Mouse (Mus musculus) lung, embryonic 15.5 days (tissue): ENCODE data around the gene Vmn1r44. TPM values are rescaled to one million over a fixed set of nuclear protein-coding genes. Genes with fewer than 3 reads are reported as not detected.
"Not testable (repeated sequence)": the region's sequence is repeated elsewhere in the genome, so short reads cannot be mapped to it uniquely, and the experiment has no call there.

Experiments
- ATAC-seq: fragments of 200-750 bp; cut with Nextera tagmentation; 2 replicates; pipeline ENCODE4 v1.8.0; 2017; ENCODE audit warnings: moderate number of reproducible peaks, borderline replicate concordance; ENCODE audit not compliant: low FRiP score, low TSS enrichment; ENCODE audit errors: extremely low read depth
- H3K27ac ChIP-seq: fragments of 300-500 bp; sonication (generic); 2 replicates; pipeline ENCODE4 v1.5.1; 2015; ENCODE audit warnings: moderate library complexity, mild to moderate bottlenecking, inconsistent platforms
- H3K27me3 ChIP-seq: fragments of 300-500 bp; sonication (generic); 2 replicates; pipeline ENCODE4 v1.6.1; 2015; ENCODE audit warnings: inconsistent platforms
- H3K36me3 ChIP-seq: fragments of 300-500 bp; sonication (generic); 2 replicates; pipeline ENCODE4 v1.6.1; 2015; ENCODE audit warnings: inconsistent platforms
- H3K4me1 ChIP-seq: fragments of 300-500 bp; sonication (generic); 2 replicates; pipeline ENCODE4 v1.6.1; 2015; ENCODE audit warnings: inconsistent platforms
- H3K4me2 ChIP-seq: fragments of 300-500 bp; sonication (generic); 2 replicates; pipeline ENCODE4 v1.6.1; 2015; ENCODE audit warnings: inconsistent platforms, mild to moderate bottlenecking, moderate library complexity
- H3K4me3 ChIP-seq: fragments of 300-500 bp; sonication (generic); 2 replicates; pipeline ENCODE4 v1.5.1; 2015; ENCODE audit warnings: mild to moderate bottlenecking, inconsistent platforms
- H3K9ac ChIP-seq: fragments of 300-500 bp; sonication (generic); 2 replicates; pipeline ENCODE4 v1.6.1; 2015; ENCODE audit warnings: inconsistent platforms
- H3K9me3 ChIP-seq: fragments of 300-500 bp; sonication (generic); 2 replicates; pipeline ENCODE4 v1.6.1; 2016; ENCODE audit warnings: inconsistent platforms
- WGBS: fragments of 180-500 bp; shearing (Covaris S2); methylation state at CpG from one replicate; pipeline ENCODE4 v1.1.7; 2015; 5-methylcytosine and 5-hydroxymethylcytosine counted together
- polyA plus RNA-seq: library from polyadenylated mRNA; unstranded; fragments of >200 nt; fragmentation: Nextera tagmentation; extraction: Ambion mirVana; gene quantifications from 2 replicates; pipeline ENCODE4 v1.2.1, GENCODE M21; 2015

Vmn1r44 gene
- not detected in 2 replicates for polyA plus RNA-seq

- H3K9ac ChIP-seq = no peak within 1 kb of the TSS
- no peak for ATAC-seq
- H3K27ac ChIP-seq = no peak within 1 kb of the TSS
- H3K27me3 ChIP-seq = no peaks in the 10 kb centered on the region
- H3K4me3 ChIP-seq = no peak within 1 kb of the TSS
- no peaks in the 10 kb centered on the region for H3K36me3 ChIP-seq
- no peaks in the 10 kb centered on the region for H3K4me1 ChIP-seq
- no peak within 1 kb of the TSS for H3K4me2 ChIP-seq
- H3K9me3 ChIP-seq = no peaks in the 10 kb centered on the region
- WGBS = 83% methylated on average over 1 of the region's 1 CpGs
Measured at GRCm38 (mm10) chr6:89883360-89883759, at the start of gene Vmn1r44. Gene Vmn1r44 (plus strand): TSS chr6:89883660.

- Histone ChIP-seq H3K27ac (no peak overlapping the region), H3K4me3 (no peak overlapping the region), H3K9ac (no peak overlapping the region), H3K36me3 (no peaks in the 10 kb centered on the region), H3K4me2 (no peak overlapping the region), H3K9me3 (no peaks in the 10 kb centered on the region), H3K4me1 (no peaks in the 10 kb centered on the region), H3K27me3 (no peaks in the 10 kb centered on the region)
- no peak for ATAC-seq
- 73% methylated on average over 3 of the region's 3 CpGs for WGBS
Measured at GRCm38 (mm10) chr6:89857552-89857951, 25.9 kb upstream of the Vmn1r44 start.

DNA sequence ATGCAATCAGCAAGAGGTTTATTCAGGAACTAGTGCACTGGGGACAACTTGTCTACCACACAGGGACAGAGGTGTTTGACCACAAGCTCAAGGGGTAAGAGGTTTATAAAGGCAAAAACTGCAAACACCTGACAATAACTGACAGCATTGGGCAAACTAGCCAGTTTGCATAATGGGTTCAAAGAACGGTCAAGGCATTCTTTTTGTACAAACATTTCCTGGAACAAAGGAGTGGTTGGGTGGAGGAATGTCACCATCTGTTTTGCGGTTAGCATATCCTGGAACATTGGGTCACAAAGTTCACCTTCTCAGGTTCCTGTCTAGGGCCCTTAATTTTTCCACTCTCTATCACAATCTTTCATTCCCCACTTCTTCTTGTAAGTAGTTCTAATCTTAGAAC, 23.6 kb upstream of the Vmn1r44 start:
- Histone ChIP-seq H3K4me2 (no peak overlapping the region), H3K9me3 (no peaks in the 10 kb centered on the region), H3K9ac (no peak overlapping the region), H3K27me3 (no peaks in the 10 kb centered on the region), H3K4me1 (no peaks in the 10 kb centered on the region), H3K36me3 (no peaks in the 10 kb centered on the region), H3K27ac (no peak overlapping the region), H3K4me3 (no peak overlapping the region)
- ATAC-seq = no peak
- WGBS = 69% methylated on average over 2 of the region's 2 CpGs

DNA sequence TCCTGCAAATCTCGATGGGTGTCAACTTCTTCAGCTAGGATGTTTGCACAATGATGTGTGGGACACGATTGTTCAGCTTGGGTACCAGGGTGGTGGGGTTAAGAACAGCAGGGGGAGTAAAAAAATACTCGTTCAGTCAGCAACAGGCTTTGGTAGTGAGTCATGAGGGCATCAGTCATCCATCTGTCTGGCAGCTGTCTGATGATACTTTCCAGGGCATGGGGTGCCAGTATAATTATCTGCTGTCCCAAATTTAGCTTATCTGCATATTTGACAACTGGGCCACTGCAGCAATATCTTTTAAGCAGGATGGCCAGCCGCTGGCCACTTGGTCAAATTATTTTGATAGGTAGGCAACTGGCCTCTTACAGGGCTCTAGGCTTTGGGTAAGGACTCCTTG, 19.7 kb upstream of the Vmn1r44 start:
- no peaks in the 10 kb centered on the region for H3K4me1 ChIP-seq
- peaks cover 6% of the 10 kb centered on the region; the same call in 1 of the 2 replicates for H3K9me3 ChIP-seq
- H3K27ac ChIP-seq = no peak overlapping the region
- H3K36me3 ChIP-seq = no peaks in the 10 kb centered on the region
- 64% methylated on average over 4 of the region's 4 CpGs for WGBS
- H3K9ac ChIP-seq = no peak overlapping the region
- ATAC-seq = no peak
- H3K4me3 ChIP-seq = no peak overlapping the region
- no peaks in the 10 kb centered on the region for H3K27me3 ChIP-seq
- no peak overlapping the region for H3K4me2 ChIP-seq

DNA sequence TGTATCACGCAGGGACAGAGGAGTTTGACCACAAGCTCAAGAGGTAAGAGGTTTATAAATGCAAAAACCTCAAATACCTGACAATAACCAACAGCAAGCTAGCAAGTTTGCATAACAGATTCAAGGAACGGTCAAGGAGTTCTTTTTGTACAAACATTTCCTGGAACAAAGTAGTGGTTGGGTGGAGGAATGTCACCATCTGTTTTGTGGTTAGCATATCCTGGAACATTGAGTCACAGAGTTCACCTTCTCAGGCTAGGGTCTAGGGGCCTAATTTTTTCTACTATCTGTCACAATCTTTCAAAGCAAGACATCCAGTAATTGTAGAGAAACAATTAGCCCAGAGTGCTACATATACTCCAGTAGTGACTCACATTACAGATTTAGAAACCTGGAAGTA, 16.2 kb upstream of the Vmn1r44 start:
- Histone ChIP-seq H3K27me3 (no peaks in the 10 kb centered on the region), H3K4me2 (no peak overlapping the region), H3K4me3 (no peak overlapping the region), H3K9ac (no peak overlapping the region), H3K4me1 (no peaks in the 10 kb centered on the region), H3K36me3 (no peaks in the 10 kb centered on the region), H3K27ac (no peak overlapping the region), H3K9me3 (peaks cover 6% of the 10 kb centered on the region; the same call in 1 of the 2 replicates)
- no peak for ATAC-seq
- WGBS = 88% methylated on average over 2 of the region's 2 CpGs

GRCm38 (mm10) chr6:89867976-89868375, 15.5 kb upstream of the Vmn1r44 start:
- Histone ChIP-seq H3K9ac (no peak overlapping the region), H3K27me3 (no peaks in the 10 kb centered on the region), H3K27ac (no peak overlapping the region), H3K9me3 (peaks cover 6% of the 10 kb centered on the region; the same call in 1 of the 2 replicates), H3K36me3 (no peaks in the 10 kb centered on the region), H3K4me3 (no peak overlapping the region), H3K4me2 (no peak overlapping the region), H3K4me1 (no peaks in the 10 kb centered on the region)
- 94% methylated on average over 2 of the region's 2 CpGs for WGBS
- ATAC-seq = no peak

- not testable (repeated sequence) for H3K4me1 ChIP-seq, H3K9ac ChIP-seq, H3K27ac ChIP-seq, H3K27me3 ChIP-seq, H3K4me2 ChIP-seq, H3K4me3 ChIP-seq, ATAC-seq, H3K36me3 ChIP-seq, H3K9me3 ChIP-seq
- 69% methylated on average over 3 of the region's 3 CpGs for WGBS
Measured at GRCm38 (mm10) chr6:89876313-89876712, 7.1 kb upstream of the Vmn1r44 start, which contains the start of the genes Vmn1r42 and Vmn1r43. Gene Vmn1r42 (minus strand): TSS chr6:89876413. Gene Vmn1r43 (minus strand): TSS chr6:89876413.

GRCm38 (mm10) chr6:89876963-89877362, 6.5 kb upstream of the Vmn1r44 start:
- Histone ChIP-seq H3K36me3 (no peaks in the 10 kb centered on the region), H3K4me3 (no peak overlapping the region), H3K27me3 (no peaks in the 10 kb centered on the region), H3K9me3 (no peaks in the 10 kb centered on the region), H3K27ac (no peak overlapping the region), H3K9ac (no peak overlapping the region), H3K4me2 (no peak overlapping the region), H3K4me1 (no peaks in the 10 kb centered on the region)
- 61% methylated on average over 2 of the region's 2 CpGs for WGBS
- ATAC-seq = no peak

GRCm38 (mm10) chr6:89880867-89881266, 2.6 kb upstream of the Vmn1r44 start:
- Histone ChIP-seq H3K4me2 (no peak overlapping the region), H3K9me3 (no peaks in the 10 kb centered on the region), H3K27ac (no peak overlapping the region), H3K36me3 (no peaks in the 10 kb centered on the region), H3K9ac (no peak overlapping the region), H3K4me3 (no peak overlapping the region), H3K27me3 (no peaks in the 10 kb centered on the region), H3K4me1 (no peaks in the 10 kb centered on the region)
- no peak for ATAC-seq

DNA sequence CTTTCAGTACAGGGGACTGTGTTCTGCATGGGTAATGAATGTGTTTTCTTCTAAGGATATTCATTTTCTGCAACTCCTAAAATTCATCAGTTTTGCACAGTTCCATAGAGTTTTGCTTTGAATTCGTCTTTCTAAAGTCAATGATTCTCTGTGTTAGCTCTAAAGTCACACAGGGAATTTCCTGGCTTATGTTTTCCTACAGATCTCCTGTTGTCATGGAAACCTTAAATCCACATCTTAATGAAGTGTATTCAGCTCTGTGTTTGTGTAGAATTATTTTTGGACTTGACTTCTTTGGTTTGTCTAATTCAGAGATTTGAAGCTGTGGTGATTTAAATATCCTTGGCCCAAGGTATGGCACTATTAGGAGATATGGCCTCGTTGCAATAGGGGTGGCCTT, 352 bp downstream of the Vmn1r44 start:
- WGBS = 31% methylated on average over 2 of the region's 2 CpGs
- no peak overlapping the region for H3K9ac ChIP-seq
- no peaks in the 10 kb centered on the region for H3K9me3 ChIP-seq
- no peak overlapping the region for H3K4me2 ChIP-seq
- H3K27me3 ChIP-seq = no peaks in the 10 kb centered on the region
- no peaks in the 10 kb centered on the region for H3K4me1 ChIP-seq
- no peaks in the 10 kb centered on the region for H3K36me3 ChIP-seq
- H3K4me3 ChIP-seq = no peak overlapping the region
- no peak for ATAC-seq
- H3K27ac ChIP-seq = no peak overlapping the region

GRCm38 (mm10) chr6:89940498-89940897, 57.0 kb downstream of the Vmn1r44 start, which contains the start of gene Vmn1r45:
Gene Vmn1r45 (minus strand): TSS chr6:89940598.
- H3K4me3 ChIP-seq, H3K4me2 ChIP-seq, H3K27me3 ChIP-seq, H3K9me3 ChIP-seq, H3K36me3 ChIP-seq, H3K4me1 ChIP-seq, ATAC-seq, H3K27ac ChIP-seq, H3K9ac ChIP-seq: not testable (repeated sequence)
- 86% methylated on average over 2 of the region's 2 CpGs for WGBS

- Histone ChIP-seq H3K4me3 (no peak overlapping the region), H3K27ac (no peak overlapping the region), H3K27me3 (no peaks in the 10 kb centered on the region), H3K4me1 (no peaks in the 10 kb centered on the region), H3K9ac (no peak overlapping the region), H3K36me3 (no peaks in the 10 kb centered on the region), H3K4me2 (no peak overlapping the region), H3K9me3 (no peaks in the 10 kb centered on the region)
- 78% methylated on average over 2 of the region's 2 CpGs for WGBS
- ATAC-seq = no peak
Measured at GRCm38 (mm10) chr6:89940926-89941325, 57.5 kb downstream of the Vmn1r44 start.
